Mouse (Mus musculus) CH12.LX (cell line): ENCODE data around the gene Taok1.

Experiments used
- CTCF ChIP-seq, 2 experiments: IDR thresholded peaks in 1 of 2; conservative IDR thresholded peaks in 1 of 2; 2 replicates each; pipeline ENCODE4 v1.5.1; 2011 to 2012; ENCODE audit warnings: low read depth in 2 of 2, low read length in 2 of 2, improper control_type of control experiment in 1 of 2, inconsistent platforms in 1 of 2, mild to moderate bottlenecking in 1 of 2, moderate library complexity in 1 of 2
- ELF1 ChIP-seq: IDR thresholded peaks from 2 replicates; pipeline ENCODE4 v1.6.1; 2014; ENCODE audit warnings: low read depth, mild to moderate bottlenecking, inconsistent platforms, low read length, improper control_type of control experiment
- EP300 ChIP-seq: IDR thresholded peaks from 2 replicates; pipeline ENCODE4 v1.6.1; 2011; ENCODE audit warnings: low read length, improper control_type of control experiment
- IRF4 ChIP-seq: IDR thresholded peaks from 2 replicates; pipeline ENCODE4 v1.6.1; 2014; ENCODE audit warnings: low read depth, mild to moderate bottlenecking, inconsistent platforms, low read length, improper control_type of control experiment
- KAT2A ChIP-seq: IDR thresholded peaks from 2 replicates; pipeline ENCODE4 v1.6.1; 2012; ENCODE audit warnings: low read length, improper control_type of control experiment, inconsistent platforms; ENCODE audit not compliant: insufficient replicate concordance
- MXI1 ChIP-seq: IDR thresholded peaks from 2 replicates; pipeline ENCODE4 v1.6.1; 2011; ENCODE audit warnings: mild to moderate bottlenecking, low read depth, low read length, improper control_type of control experiment
- POLR2A ChIP-seq: IDR thresholded peaks from 2 replicates; pipeline ENCODE4 v1.6.1; 2011; ENCODE audit warnings: low read depth, mild to moderate bottlenecking, improper control_type of control experiment, low read length
- POLR2AphosphoS2 ChIP-seq: IDR thresholded peaks from 2 replicates; pipeline ENCODE4 v1.6.1; 2011; ENCODE audit warnings: low read depth, low read length, improper control_type of control experiment
- TBP ChIP-seq: conservative IDR thresholded peaks from 2 replicates; pipeline ENCODE4 v1.6.1; 2011; ENCODE audit warnings: low read depth, low read length, improper control_type of control experiment
- TCF12 ChIP-seq: IDR thresholded peaks from 2 replicates; pipeline ENCODE4 v1.6.1; 2014; ENCODE audit warnings: low read depth, mild to moderate bottlenecking, inconsistent platforms, low read length, improper control_type of control experiment
- USF2 ChIP-seq: conservative IDR thresholded peaks from 2 replicates; pipeline ENCODE4 v1.6.1; 2011; ENCODE audit warnings: low read depth, low read length, improper control_type of control experiment
- ZNF384 ChIP-seq: IDR thresholded peaks from 2 replicates; pipeline ENCODE4 v1.6.1; 2012; ENCODE audit warnings: low read depth, low read length, improper control_type of control experiment, inconsistent platforms

- TF ChIP-seq POLR2AphosphoS2: no peak
- no peak for TF ChIP-seq EP300
- TF ChIP-seq POLR2A: no peak
- TF ChIP-seq ELF1: no peak
- no peak for TF ChIP-seq CTCF (conservative IDR thresholded peaks at IDR 0.05 in 1 of 2, IDR thresholded peaks at IDR 0.05 in 1 of 2; ENCODE audit: low read depth in 2 of 2, low read length in 2 of 2)
- no peak for TF ChIP-seq TCF12
- no peak for TF ChIP-seq ZNF384
- TF ChIP-seq IRF4: no peak
- no peak for TF ChIP-seq KAT2A
- TF ChIP-seq MXI1: no peak
- no peak for TF ChIP-seq TBP
- TF ChIP-seq USF2: no peak
These were observed 109.8 kb downstream of the Taok1 start for GRCm38 (mm10) chr11:77497851-77498250.
